Mouse (Mus musculus): ENCODE measurements around the gene Pakap.

Gene Pakap

DNA sequence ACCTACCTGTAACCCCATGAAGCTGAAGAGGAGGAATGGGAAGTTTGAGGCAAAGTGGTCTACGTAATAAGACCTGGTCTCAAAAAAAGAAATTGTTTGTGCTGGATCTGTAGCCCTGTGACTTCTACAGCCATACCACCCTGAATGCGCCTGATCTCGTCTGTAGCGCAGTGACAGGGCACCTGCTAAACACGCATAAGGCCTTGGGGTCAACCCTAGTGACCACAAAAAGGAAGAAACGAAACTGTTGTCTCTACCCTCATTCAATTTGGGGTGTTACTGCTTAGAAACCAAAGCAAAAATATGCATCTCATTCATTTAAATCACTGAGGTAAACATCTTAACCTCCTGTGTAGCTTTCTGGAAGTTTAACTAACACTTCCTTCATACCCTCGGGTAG is 136.6 kb downstream of the Pakap start:
- no peak for DNase-seq (ENCODE audit: low read depth, low spot score)

DNA sequence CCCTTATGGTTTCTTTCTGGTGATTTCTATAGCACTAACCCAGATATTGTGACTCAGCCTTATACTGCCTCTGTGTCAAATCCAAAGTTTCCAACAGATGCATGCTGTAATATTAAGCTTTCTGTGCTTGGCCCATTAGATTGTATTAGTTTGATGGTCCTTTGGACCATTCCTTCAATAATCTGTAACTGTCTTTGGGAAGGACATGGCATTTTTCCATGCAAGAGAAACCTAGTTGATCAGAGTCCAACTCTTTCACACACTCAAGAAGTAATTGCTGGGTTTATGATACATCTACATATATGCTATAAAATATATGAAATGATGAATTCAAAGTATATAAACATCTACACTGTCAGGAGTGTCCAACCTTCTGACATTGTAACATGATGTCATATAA is 147.9 kb downstream of the Pakap start:
- no peak for DNase-seq (ENCODE audit: low read depth, low spot score)

DNA sequence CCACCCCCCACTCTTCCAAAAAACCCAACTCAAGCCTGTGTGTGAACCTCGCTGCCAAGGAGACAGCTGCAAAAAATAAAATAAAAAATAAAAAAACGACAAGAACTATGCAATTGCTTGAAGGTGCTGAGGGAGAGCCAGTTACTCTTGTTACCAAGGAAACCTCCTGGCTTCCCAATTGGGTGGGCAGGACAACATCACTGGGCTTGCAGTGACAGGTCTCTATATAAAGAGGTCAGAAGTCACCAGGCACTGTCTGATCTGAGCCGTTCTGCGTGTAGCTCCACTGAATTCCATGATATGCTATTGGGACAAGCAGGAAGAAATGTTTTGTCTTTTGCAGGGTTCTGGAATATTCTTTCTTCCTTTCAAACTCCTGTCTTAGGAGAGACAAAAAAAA is 148.8 kb downstream of the Pakap start:
- DNase-seq (ENCODE audit: low read depth, low spot score), result no peak

DNA sequence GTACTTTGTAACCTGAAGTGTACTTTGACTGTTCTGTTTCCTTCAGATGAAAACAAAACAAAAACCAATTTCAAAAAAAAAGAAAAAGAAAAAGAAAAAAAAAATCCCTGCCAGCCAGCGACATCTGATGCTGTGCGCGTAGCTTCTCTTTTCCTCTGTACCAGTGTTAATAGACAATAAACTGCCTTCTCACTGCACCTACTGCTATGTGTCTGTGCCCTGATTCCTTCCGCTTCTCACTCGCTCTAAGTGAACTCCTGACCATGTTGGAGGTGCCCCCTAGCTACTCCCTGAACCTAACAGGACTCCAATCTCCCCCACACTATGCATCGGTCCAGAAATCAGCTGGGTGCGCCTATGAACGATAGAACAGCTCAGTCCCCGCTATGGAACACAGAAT is 149.4 kb downstream of the Pakap start, which contains the start of gene Akap2:
TSS of gene Akap2 (plus strand) at position 304 of the 400 bp plus-strand sequence.
- no peak for DNase-seq (ENCODE audit: low read depth, low spot score)

DNA sequence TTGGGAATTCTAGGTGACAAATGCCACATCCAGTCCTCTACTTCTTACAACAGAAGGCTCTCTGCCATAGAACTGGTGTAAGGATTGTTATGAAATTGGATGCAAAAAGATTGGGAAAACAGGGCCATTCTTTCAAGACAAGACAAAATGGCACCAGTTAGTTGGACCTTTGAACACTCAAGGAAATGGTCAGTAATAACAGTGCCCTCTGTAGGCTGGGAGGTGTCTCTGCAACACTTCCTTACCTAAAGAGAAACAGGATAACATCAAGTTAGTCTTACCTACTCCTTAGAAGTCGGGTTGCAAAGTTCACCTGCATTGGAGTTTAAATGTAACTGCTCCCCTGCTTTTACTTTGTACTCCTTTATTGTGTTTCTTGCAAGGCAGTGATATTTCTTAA is 151.4 kb downstream of the Pakap start:
- DNase-seq (ENCODE audit: low read depth, low spot score), result no peak

DNA sequence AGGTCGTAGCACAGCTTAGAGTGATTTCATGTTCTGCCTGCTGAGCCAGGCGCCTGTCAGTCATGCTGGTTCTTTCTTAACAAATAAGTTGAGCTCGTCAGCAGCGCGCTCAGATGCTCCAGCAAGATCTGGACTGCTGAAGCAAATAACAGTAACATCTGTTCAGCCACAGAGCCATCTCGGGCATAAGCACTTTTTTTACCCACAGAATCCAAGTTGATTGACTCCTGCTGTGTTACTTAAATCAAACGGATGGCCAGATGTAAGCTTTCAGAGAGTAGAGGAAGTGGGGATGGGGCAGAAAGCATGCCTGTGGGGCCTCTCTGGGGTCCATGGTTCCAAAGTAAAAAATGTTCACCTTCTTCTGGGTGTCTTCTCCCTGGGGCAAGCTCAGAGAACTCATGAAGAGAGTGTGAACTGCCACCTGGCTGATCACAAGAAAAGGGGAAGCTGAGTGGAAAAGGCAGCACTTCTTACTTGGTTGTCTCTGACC is 152.9 kb downstream of the Pakap start:
- DNase-seq (ENCODE audit: low read depth, low spot score), result peak; percentile 69

DNA sequence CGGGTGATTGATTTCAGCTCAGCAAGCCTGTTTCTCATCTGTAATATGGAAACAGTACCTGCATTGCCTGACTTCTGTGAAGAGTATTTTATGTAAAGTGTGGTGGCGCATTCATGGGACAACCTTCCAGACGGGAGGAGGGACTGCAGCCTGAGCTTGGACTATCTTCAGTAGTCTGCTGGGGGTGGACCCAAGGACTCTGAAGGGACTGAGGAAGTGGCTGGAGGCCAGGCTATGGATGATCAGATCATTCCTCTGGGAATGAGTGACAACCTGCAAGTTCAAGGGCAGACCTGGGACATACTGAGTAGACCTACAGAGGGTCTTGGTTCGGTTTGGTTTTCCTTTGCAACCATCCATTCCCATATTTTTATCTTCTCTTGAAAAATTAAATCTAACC is 154.3 kb downstream of the Pakap start:
- no peak for DNase-seq (ENCODE audit: low read depth, low spot score)

DNA sequence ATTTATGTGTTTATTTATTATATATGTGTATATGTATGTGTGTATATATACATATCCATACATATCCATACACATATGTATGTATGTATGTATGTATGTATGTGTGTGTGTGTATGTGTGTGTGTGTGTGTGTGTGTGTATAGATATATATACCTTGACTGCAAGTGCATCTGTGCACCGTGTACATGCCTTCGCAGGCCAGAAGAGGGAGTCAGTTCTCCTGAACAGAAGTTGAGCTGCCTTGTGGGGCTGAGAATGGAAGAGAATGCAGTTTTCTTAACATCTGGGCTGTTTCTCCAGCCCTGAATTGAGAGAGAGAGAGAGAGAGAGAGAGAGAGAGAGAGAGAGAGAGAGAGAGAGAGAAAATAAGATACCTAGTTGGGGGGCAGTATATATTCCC is 155.7 kb downstream of the Pakap start:
- DNase-seq (ENCODE audit: low read depth, low spot score), result no peak

DNA sequence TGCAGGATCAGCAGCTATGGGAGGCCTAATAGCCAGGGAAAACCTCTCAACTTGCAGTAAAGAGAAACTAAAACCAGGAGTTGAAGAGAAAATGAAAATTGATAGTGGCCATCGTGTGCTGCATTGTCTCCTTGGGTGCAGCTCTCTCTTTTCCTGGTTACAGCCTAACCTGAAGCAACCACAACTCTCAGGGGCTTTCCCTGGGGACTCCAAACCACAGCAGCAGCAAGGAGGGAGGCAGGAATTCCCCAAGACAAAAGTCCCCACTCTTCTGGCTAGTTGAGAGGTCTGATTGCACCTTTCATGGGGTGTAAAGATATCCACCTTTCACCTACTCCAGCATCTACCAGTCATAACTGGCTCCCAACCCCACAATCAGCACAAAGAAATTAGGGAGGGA is 157.6 kb downstream of the Pakap start:
- no peak for DNase-seq (ENCODE audit: low read depth, low spot score)

DNA sequence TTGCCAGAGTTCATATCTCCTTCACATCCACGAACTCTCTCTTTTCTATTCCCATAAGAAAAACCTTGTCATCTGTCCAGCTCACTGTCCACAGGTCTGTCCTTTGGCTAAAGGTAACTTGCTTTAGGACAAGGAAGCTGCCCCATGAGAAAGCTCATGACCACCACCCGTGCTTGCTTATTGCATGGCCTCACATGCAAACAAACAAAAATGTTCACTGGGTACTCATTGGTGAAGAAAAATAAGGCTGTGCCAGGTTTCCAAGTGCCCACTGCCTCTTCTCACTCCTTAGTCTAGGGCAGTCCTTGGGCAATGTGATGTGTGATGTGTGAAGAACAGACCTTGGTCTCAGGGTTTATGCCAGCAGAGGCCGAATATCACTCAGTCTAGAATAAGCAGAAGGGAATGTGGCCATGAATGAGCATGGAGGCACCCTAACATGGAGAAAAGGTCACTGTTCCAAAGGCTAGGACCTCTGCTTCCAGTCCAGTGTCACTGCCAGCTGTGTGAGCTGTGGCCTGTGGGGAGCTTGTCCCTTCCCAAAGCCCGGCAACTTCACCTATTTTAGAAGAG is 160.7 kb downstream of the Pakap start:
- DNase-seq (ENCODE audit: low read depth, low spot score), result no peak

DNA sequence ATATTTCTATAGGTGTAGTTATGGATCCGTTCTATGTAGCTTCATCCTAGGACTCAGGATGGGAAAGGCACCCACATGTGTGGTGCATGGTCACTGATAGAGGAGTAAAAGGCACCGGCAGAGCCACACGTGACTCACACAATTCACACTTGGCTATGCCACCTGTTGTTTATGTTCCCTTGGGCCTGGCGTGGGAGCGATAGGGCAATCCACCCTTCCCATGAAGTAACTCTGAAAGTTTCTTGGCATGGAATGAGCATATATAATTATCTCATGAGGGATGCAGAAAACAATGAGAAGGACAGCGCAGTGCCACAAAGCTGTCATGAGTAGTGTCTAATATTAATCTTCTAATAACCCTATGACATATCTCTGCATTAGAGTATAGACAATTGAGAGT is 162.1 kb downstream of the Pakap start:
- no peak for DNase-seq (ENCODE audit: low read depth, low spot score)

DNA sequence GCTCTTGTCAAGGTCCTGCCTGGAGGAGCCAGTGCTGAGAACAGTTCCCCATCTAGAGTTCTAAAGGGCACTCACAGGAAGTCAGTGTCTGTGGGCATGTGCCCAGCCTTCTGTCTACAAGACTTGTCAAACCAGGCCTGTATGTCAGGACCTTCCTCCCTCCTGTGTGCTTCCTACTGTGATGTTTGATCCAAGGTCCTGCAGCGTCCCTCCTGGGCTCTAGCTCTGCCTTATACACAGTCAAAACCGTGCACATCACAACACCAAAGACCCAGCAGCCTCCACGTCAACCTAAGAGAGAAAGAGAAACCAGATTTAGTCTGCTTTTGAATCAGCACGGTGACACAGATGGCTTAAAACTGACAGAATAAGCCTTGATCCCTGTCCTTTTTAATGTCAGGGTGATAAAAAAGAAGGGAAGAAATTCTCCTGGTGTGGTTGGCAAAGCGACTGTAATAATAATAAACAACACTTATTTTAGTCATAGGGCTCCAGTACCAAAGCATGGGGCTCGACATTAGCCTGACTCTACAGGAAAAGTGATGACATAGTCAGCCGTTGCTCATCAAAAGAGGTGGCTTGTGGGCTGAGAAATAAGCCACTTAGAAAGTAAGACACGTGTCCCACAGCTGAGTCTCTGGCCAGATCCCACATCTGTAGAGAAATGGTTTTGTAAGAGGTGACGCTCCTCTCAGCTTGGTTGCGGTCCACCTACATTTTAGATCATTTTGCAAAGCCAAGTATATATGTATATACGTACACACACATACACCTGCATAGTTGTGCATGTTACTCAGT is 163.0 kb downstream of the Pakap start:
- no peak for DNase-seq (ENCODE audit: low read depth, low spot score)

DNA sequence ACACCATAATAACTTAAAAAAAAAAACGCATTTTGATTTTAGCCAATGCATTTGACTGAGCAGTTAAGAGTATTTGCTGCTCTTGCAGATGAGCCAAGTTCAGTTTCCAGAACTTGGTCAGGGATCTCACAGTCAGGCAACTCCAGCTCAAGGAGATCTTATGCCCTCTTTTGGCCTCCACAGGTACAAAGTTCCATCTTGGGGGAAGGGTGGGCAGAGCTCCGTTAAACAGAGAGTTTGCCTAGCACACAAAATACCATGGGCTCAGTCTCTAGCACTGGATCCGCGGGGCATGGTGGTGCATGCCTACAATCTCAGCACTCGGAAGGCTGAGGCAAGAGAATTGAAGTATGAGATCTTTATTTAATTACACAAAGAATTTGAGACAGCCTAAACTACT is 164.4 kb downstream of the Pakap start:
- DNase-seq (ENCODE audit: low read depth, low spot score), result no peak

DNA sequence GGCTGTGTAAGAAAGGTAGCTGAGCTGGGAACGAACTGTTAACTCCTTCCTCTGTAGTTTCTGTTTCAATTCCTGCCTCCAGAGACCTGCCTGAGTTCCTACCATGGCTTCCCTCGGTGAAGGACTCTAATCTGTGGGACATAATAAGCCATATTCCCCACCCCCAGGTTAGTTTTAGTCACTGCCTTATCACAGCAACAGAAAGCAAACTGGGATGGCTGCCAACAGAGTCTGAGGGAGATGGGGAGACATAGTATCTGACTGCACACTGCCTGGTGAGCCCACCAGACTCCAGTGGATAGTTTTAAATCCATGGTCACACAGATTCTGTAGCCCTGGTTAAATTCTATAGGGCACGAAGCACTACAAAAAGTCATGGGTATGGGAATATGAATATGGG is 165.5 kb downstream of the Pakap start:
- no peak for DNase-seq (ENCODE audit: low read depth, low spot score)

DNA sequence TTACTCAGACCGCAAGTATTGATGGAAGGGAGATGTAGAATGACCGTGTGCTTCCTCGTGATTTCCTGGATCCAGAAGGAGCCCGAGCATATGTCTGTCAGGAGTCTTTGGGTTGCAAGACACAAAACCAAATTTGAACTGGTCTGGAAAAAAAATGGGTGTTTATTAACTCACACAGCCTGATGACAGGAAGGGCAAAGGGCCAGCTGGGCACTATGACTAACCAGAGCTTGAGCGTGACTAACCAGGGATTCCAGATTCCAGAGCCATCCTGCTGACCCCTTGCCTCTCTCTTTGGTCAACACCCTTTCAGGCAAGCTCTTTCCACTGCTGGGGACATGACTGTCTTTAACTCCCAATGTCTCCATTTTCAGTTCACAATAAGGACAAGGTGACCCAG is 167.4 kb downstream of the Pakap start:
- DNase-seq (ENCODE audit: low read depth, low spot score), result no peak

DNA sequence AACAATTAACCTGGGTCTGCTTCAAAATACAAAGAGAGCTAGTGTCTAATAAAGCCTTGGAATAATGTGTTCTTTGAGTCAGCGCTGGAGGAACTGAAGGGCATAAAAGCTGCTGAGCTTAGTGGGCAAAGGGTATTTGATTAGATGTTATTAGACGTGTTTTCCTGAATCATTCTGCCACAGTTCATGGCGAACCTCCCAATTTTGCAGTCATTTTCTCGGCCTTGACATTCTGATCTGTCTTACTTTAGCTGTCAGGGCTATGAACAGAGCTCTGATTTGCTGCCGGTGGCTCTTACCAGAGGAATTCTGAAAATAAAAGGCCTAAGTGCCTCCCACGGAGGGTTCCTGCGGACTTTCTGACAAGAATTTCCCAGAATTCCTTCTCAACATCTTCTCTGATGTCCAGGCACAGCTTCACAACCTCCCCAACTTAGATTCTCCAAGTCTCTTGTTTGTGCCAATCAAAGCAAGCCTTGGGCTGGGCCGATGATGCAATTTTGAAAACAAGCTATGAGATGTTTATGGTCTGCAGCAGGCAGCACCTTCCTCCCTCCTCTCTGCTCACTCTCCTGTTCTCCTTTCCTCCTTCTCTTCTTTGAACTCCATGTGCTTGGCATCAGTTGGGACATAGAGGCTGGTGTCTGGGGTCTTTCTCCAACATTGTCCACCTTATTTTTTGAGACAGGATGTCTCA is 171.0 kb downstream of the Pakap start:
- peak; percentile 93 for DNase-seq (ENCODE audit: low read depth, low spot score)

DNA sequence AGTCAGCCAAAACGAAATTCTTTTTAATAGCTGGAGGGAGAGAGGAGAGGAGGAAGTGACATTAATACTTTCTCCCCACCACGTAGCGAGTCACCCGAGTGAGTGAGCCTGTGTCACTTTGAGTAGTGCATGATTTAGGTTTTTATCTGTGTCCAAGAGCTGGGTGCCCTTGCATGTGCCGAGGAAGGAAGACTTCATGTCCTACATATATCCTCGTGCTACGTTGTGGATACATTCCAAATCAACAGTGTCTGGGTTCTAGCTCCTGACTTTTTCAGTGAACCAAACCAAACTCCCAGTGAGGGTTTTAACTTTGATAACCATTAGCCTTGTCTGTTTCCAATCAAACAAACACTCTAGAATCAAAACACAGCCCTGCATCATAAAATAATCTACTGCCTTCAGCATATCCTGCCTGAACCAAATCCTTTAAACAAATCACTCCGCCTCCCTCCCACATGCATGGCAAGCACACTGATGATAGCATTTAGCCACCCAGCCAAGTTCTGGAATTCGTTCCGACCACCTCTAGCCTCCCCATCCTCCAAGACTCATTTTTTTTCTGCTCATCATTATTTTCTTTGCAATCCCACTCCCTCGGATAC is 175.4 kb downstream of the Pakap start:
- DNase-seq (ENCODE audit: low read depth, low spot score), result no peak

DNA sequence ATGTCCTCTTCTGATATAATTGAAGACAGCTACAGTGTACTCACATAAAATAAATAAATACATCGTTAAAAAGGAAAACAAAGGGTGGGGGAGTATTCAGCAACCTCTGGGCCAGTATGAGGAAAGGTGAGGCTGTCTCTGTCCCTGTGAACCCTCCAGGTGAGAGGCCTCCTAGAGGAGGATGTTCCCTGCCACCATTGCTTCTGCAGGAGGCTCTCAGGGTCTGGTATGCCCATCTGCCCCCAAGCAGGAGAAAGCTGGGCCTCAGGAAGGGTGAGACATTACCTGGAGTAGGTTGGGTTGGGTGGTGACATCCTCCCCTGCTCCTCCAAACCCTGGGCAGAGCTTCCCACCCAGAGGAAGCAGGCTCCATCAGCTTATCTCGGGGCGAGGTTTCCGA is 182.7 kb downstream of the Pakap start:
- no peak for DNase-seq (ENCODE audit: low read depth, low spot score)

DNA sequence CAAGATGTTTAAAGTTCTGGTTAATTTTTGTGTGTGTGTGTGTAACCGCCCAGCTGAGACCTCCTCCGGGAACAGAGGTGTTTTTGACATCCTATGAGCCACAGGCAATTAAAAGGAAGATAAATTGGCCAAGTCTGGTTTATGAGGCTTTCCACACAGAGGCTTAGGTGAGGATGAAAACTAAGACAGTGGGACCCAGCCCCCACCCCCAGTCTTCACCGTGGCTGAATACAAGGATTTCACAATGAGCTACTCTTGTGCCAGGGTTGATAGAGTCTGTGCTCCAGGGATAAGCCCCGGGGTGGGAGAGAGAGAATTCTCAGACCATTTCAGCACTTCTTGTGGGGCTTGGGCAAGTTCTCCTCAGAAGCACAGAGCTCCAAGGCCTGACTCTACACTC is 183.1 kb downstream of the Pakap start:
- peak; percentile 29 for DNase-seq (ENCODE audit: low read depth, low spot score)

DNA sequence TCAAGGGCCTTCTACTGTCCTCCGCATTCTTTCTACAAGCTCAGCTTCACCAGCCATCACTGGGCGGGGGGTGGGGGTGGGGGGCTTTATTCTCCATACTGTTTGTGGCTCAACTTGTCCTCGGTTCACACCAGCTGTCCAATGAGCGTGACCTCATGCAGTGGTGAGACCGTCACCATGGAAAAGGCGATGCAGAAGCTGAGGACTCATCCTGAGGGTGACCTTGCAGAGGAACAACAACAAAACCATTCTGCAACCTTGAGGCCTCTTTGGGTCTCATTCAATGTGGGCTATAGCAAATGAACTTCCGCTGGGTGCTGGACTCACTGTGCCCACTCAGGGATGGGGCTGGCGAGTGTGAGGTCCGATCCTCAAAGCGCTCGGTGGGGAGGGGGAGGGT is 183.6 kb downstream of the Pakap start:
- no peak for DNase-seq (ENCODE audit: low read depth, low spot score)

DNA sequence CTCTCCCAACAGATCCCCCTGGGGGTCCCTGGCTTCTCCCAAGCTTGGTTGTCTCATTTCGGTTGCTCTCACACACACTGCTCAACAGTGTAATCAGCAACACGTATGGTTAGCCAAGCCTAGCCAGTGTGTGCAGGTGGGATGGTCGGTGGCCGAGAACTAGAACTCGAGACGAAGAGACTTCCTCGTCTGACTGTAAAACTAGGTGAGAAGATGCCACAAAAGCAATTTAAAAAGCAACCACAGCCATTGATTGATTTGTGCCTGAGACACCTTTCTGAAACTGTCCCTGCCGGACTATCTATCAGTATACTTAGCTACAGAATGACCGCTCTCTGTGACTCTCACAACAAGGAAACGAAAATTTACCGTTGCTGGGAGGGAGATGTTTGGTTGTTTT is 187.1 kb downstream of the Pakap start:
- DNase-seq (ENCODE audit: low read depth, low spot score), result no peak

DNA sequence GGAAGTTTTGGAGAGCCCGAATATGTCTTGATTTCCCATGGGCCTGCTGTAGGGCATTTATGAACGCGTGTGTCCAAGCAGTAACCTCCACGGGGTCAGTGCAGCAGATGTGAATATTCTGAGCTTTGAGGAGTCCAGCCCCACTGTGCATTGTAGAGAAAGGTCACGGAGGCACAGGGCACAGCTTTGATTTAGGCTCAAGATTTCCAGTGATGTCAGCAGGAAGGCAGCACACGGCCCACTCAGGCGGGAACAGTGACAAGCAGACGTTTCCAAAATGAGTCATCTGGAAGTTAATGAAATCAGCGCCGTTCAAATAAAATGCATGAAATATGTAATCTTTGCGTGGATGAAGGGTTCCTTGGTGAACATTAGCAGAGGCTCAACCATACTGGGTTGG is 190.0 kb downstream of the Pakap start:
- DNase-seq (ENCODE audit: low read depth, low spot score), result no peak
